Comparison of ENCODE assay signal across 25 mouse cellular contexts in genomic region chr2:29223591-29224262, GRCm38 (mm10). TPM values are rescaled to one million over a fixed set of nuclear protein-coding genes. Genes with fewer than 3 reads are reported as not detected.
DNase-seq lines count a peak whose midpoint lies in the region; ATAC-seq and TF ChIP-seq lines count a peak whose summit lies in the region.
"Had no signal": no experiment of that assay in that cellular context is flagged by ENCODE, and none has a peak within 500 bp of the region (broad histone marks: within the 10 kb centered on the region; RNA-seq: fewer than 3 reads in every experiment).

No protein-coding gene starts in this region.

- peaks cover 8% of the 10 kb centered on the region for H3K4me1 ChIP-seq in heart, embryonic 10.5 days
- H3K4me1 ChIP-seq in E14TG2a.4 (replicated peaks; ENCODE audit: low read depth, low read length) = peaks cover 31% of the 10 kb centered on the region
- H3K4me1 ChIP-seq in stomach, postnatal 0 days (replicated peaks; ENCODE audit: control insufficient read depth, insufficient read depth) = no peaks in the 10 kb centered on the region
- H3K4me1 ChIP-seq: limb, embryonic 12.5 days; liver, embryonic 15.5 days; neural tube, embryonic 12.5 days had no signal

- TF ChIP-seq CTCF in E14TG2a.4 (conservative IDR thresholded peaks at IDR 0.05; ENCODE audit: low read length) = no peak
- no peak for TF ChIP-seq CTCF in stomach, postnatal 0 days (IDR thresholded peaks at IDR 0.05; ENCODE audit: low read depth)

- H3K36me3 ChIP-seq in heart, embryonic 10.5 days = no peaks in the 10 kb centered on the region
- no peaks in the 10 kb centered on the region for H3K36me3 ChIP-seq in E14TG2a.4 (ENCODE audit: insufficient read depth, low read length)
- no peaks in the 10 kb centered on the region for H3K36me3 ChIP-seq in stomach, postnatal 0 days (ENCODE audit: control insufficient read depth, insufficient read depth, low read length)
- H3K36me3 ChIP-seq: heart, embryonic 13.5 days; hindbrain, embryonic 12.5 days; limb, embryonic 12.5 days; liver, embryonic 15.5 days; neural tube, embryonic 12.5 days had no signal

- no peak overlapping the region for H3K4me2 ChIP-seq in stomach, postnatal 0 days (replicated peaks; ENCODE audit: low read depth)
- H3K4me2 ChIP-seq: forebrain, embryonic 13.5 days; heart, embryonic 13.5 days; hindbrain, embryonic 12.5 days; limb, embryonic 12.5 days; liver, embryonic 15.5 days; lung, embryonic 14.5 days; neural tube, embryonic 12.5 days had no signal

- ATAC-seq in cerebellum, adult (ENCODE audit: insufficient number of reproducible peaks, low FRiP score, low TSS enrichment) = no peak
- no peak for ATAC-seq in stomach, postnatal 0 days (ENCODE audit: low FRiP score, low TSS enrichment)
- ATAC-seq: activated CD4-positive, CD25-positive, alpha-beta regulatory T cell, adult 4 months; forebrain, embryonic 13.5 days; hindbrain, postnatal 0 days; intestine, embryonic 16.5 days; midbrain, embryonic 16.5 days had no signal

- no peak overlapping the region for H3K4me3 ChIP-seq in heart, embryonic 10.5 days
- H3K4me3 ChIP-seq in E14TG2a.4 (replicated peaks; ENCODE audit: low read length) = peak overlapping the region; percentile 61
- H3K4me3 ChIP-seq in stomach, postnatal 0 days (ENCODE audit: low read depth, low read length) = no peak overlapping the region
- H3K4me3 ChIP-seq: forebrain, embryonic 13.5 days; heart, adult 2 months; heart, embryonic 13.5 days; hindbrain, embryonic 12.5 days; limb, embryonic 12.5 days; liver, embryonic 15.5 days; neural tube, embryonic 12.5 days had no signal

- H3K9me3 ChIP-seq in heart, embryonic 10.5 days = no peaks in the 10 kb centered on the region
- no peaks in the 10 kb centered on the region for H3K9me3 ChIP-seq in E14TG2a.4 (ENCODE audit: low read length)
- H3K9me3 ChIP-seq in stomach, postnatal 0 days (ENCODE audit: control insufficient read depth, low read length) = no peaks in the 10 kb centered on the region
- H3K9me3 ChIP-seq: forebrain, embryonic 13.5 days; heart, embryonic 13.5 days; hindbrain, embryonic 12.5 days; limb, embryonic 12.5 days; liver, embryonic 15.5 days; neural tube, embryonic 12.5 days had no signal

- H3K27me3 ChIP-seq in heart, embryonic 10.5 days (ENCODE audit: insufficient read depth, poor library complexity, severe bottlenecking) = peaks cover 18% of the 10 kb centered on the region
- H3K27me3 ChIP-seq in E14TG2a.4 (ENCODE audit: insufficient read depth, low read length) = peaks cover 7% of the 10 kb centered on the region
- no peaks in the 10 kb centered on the region for H3K27me3 ChIP-seq in stomach, postnatal 0 days (ENCODE audit: control insufficient read depth, insufficient read depth, low read length)
- H3K27me3 ChIP-seq: hindbrain, embryonic 12.5 days; limb, embryonic 12.5 days; liver, embryonic 15.5 days; neural tube, embryonic 12.5 days had no signal

- H3K27ac ChIP-seq in heart, embryonic 10.5 days = 0 out of 2 replicates have a peak overlapping the region, but pooled peaks have one; percentile 18
- H3K27ac ChIP-seq in stomach, postnatal 0 days (replicated peaks) = no peak overlapping the region
- H3K27ac ChIP-seq: forebrain, embryonic 13.5 days; heart, adult 2 months; heart, embryonic 13.5 days; hindbrain, embryonic 12.5 days; hindbrain, postnatal 0 days; limb, embryonic 12.5 days; liver, embryonic 15.5 days; neural tube, embryonic 12.5 days had no signal

- DNase-seq in cerebellum, postnatal 10 days = peak; percentile 54 to 62
- no peak for DNase-seq in heart, embryonic 10.5 days (ENCODE audit: low spot score)
- no peak for DNase-seq in heart, postnatal 4 days
- DNase-seq in brain, adult 2 months (ENCODE audit: low read depth, low spot score) = peak; percentile 73
- no peak for DNase-seq in stomach, postnatal 0 days (ENCODE audit: low spot score)
- DNase-seq: heart, adult 2 months; heart, postnatal 10 days; kidney, adult 8-10 months; kidney, postnatal 10 days; layer of hippocampus, adult 9-11 months; lung, embryonic 14.5 days; lung, postnatal 14 days; right cerebral cortex, postnatal 4 days had no signal

- H3K9ac ChIP-seq in stomach, postnatal 0 days (ENCODE audit: low read length) = no peak overlapping the region
- H3K9ac ChIP-seq: forebrain, embryonic 13.5 days; heart, embryonic 13.5 days; hindbrain, embryonic 12.5 days; limb, embryonic 12.5 days; liver, embryonic 15.5 days; lung, embryonic 14.5 days; neural tube, embryonic 12.5 days had no signal

- 44% methylated on average over 7 of the region's 7 CpGs for WGBS in heart, embryonic 10.5 days
- WGBS in stomach, postnatal 0 days = 42% methylated on average over 7 of the region's 7 CpGs

- no peak for TF ChIP-seq EP300 in stomach, postnatal 0 days (optimal IDR thresholded peaks at IDR 0.05)

RNA-seq across cellular contexts. Expression of gene Ntng2, which starts 29.1 kb away (rescaled TPM):
- 0.20 and 0.87 TPM in 2 replicates for polyA plus RNA-seq in heart, embryonic 10.5 days (2016; fragmentation: Nextera tagmentation; extraction: Ambion mirVana)
- 1 to 10 TPM; 1.7 to 1.8 TPM for total RNA-seq in heart, postnatal 4 days (2021)
- 0.16 and 0.68 TPM in 2 replicates for polyA plus RNA-seq in stomach, postnatal 0 days (2015; fragmentation: Nextera tagmentation; extraction: Ambion mirVana)
- polyA plus RNA-seq: intestine, embryonic 16.5 days had no signal

Comparison
In these comparisons a context has a peak if more than half of its experiments do, and no peak if none do; other contexts are left out.
1. DNase-seq: peak in cerebellum, postnatal 10 days (2 of 2) and brain, adult 2 months (single experiment); none in heart, embryonic 10.5 days (single experiment), heart, postnatal 4 days (single experiment) and stomach, postnatal 0 days (single experiment).